Mouse (Mus musculus) MEL (cell line): Measurements from ENCODE around the gene Llgl2. TPM values are rescaled to one million over a fixed set of nuclear protein-coding genes. Genes with fewer than 3 reads are reported as not detected.

Experiments
- DNase-seq: peaks from one replicate; pipeline ENCODE4 v3.0.0; 2011; ENCODE audit warnings: low read depth, low spot score
- H3K27ac ChIP-seq: 2 replicates; pipeline ENCODE4 v1.5.1; 2012; ENCODE audit warnings: low read depth, mild to moderate bottlenecking, control low read depth, low read length, moderate library complexity; ENCODE audit not compliant: control insufficient read depth
- H3K27me3 ChIP-seq, 2 experiments: fragments of 150-350 bp in 1 of 2; sonication (generic) in 1 of 2; 2 replicates each; pipeline ENCODE4 v1.6.1; 2012; ENCODE audit warnings: low read length in 2 of 2, mild to moderate bottlenecking in 2 of 2, improper control_type of control experiment in 1 of 2, moderate library complexity in 1 of 2; ENCODE audit not compliant: insufficient read depth in 2 of 2, control insufficient read depth in 1 of 2
- H3K36me3 ChIP-seq, 2 experiments: 2 replicates each; pipeline ENCODE4 v1.6.1; 2012 to 2014; ENCODE audit warnings: low read length in 2 of 2, improper control_type of control experiment in 1 of 2, inconsistent platforms in 1 of 2, mild to moderate bottlenecking in 1 of 2; ENCODE audit not compliant: insufficient read depth in 2 of 2, control insufficient read depth in 1 of 2
- H3K4me1 ChIP-seq, 2 experiments: fragments of 150-350 bp in 1 of 2; sonication (generic) in 1 of 2; 2 replicates each; pipeline ENCODE4 v1.6.1; 2012; ENCODE audit warnings: low read length in 2 of 2, improper control_type of control experiment in 1 of 2, mild to moderate bottlenecking in 1 of 2; ENCODE audit not compliant: insufficient read depth in 2 of 2, control insufficient read depth in 1 of 2
- H3K4me3 ChIP-seq, 2 experiments: fragments of 150-350 bp in 1 of 2; sonication (generic) in 1 of 2; 2 replicates each; pipeline ENCODE4 v1.5.1; 2012; ENCODE audit warnings: low read depth in 2 of 2, low read length in 2 of 2, mild to moderate bottlenecking in 2 of 2, moderate library complexity in 2 of 2, control low read depth in 1 of 2, improper control_type of control experiment in 1 of 2; ENCODE audit not compliant: control insufficient read depth in 1 of 2, insufficient read depth in 1 of 2
- H3K79me2 ChIP-seq: 2 replicates; pipeline ENCODE4 v1.6.1; 2012; ENCODE audit warnings: mild to moderate bottlenecking, low read length, moderate library complexity; ENCODE audit not compliant: control insufficient read depth, poor library complexity, insufficient read depth
- H3K9ac ChIP-seq: 2 replicates; pipeline ENCODE4 v1.6.1; 2012; ENCODE audit warnings: low read depth, mild to moderate bottlenecking, control low read depth, low read length, moderate library complexity; ENCODE audit not compliant: control insufficient read depth, poor library complexity, severe bottlenecking
- H3K9me3 ChIP-seq: fragments of 150-350 bp; sonication (generic); replicated peaks from 2 replicates; pipeline ENCODE4 v1.6.1; 2012; ENCODE audit warnings: mild to moderate bottlenecking, low read length, improper control_type of control experiment, moderate library complexity; ENCODE audit not compliant: insufficient read depth
- BHLHE40 ChIP-seq: IDR thresholded peaks from 2 replicates; pipeline ENCODE4 v1.6.1; 2012; ENCODE audit warnings: low read depth, mild to moderate bottlenecking, inconsistent platforms, low read length, improper control_type of control experiment, borderline replicate concordance
- CTCF ChIP-seq, 3 experiments: IDR thresholded peaks in 2 of 3; conservative IDR thresholded peaks in 1 of 3; 2 replicates each; pipeline ENCODE4 v1.5.1; 2011 to 2012; ENCODE audit warnings: low read length in 3 of 3, low read depth in 2 of 3, mild to moderate bottlenecking in 2 of 3, improper control_type of control experiment in 1 of 3, inconsistent platforms in 1 of 3, mixed read lengths in 1 of 3, moderate library complexity in 1 of 3; ENCODE audit not compliant: control insufficient read depth in 1 of 3, insufficient read depth in 1 of 3, poor library complexity in 1 of 3, severe bottlenecking in 1 of 3
- E2F4 ChIP-seq: IDR thresholded peaks from 2 replicates; pipeline ENCODE4 v1.6.1; 2011; ENCODE audit warnings: low read depth, low read length, improper control_type of control experiment, borderline replicate concordance
- ELF1 ChIP-seq: IDR thresholded peaks from 2 replicates; pipeline ENCODE4 v1.6.1; 2014; ENCODE audit warnings: low read depth, mild to moderate bottlenecking, inconsistent platforms, low read length, improper control_type of control experiment, moderate library complexity
- GABPA ChIP-seq: IDR thresholded peaks from 2 replicates; pipeline ENCODE4 v1.6.1; 2012; ENCODE audit warnings: low read depth, mild to moderate bottlenecking, inconsistent platforms, low read length, improper control_type of control experiment, moderate library complexity
- GATA1 ChIP-seq: IDR thresholded peaks from 2 replicates; pipeline ENCODE4 v1.6.1; 2011; ENCODE audit warnings: low read depth, low read length, improper control_type of control experiment
- HCFC1 ChIP-seq: IDR thresholded peaks from 2 replicates; pipeline ENCODE4 v1.6.1; 2012; ENCODE audit warnings: low read depth, mild to moderate bottlenecking, inconsistent platforms, low read length, improper control_type of control experiment, moderate library complexity
- KAT2A ChIP-seq: conservative IDR thresholded peaks from 2 replicates; pipeline ENCODE4 v1.6.1; 2012; ENCODE audit warnings: low read depth, low read length, improper control_type of control experiment, inconsistent platforms
- MEF2A ChIP-seq: IDR thresholded peaks from 2 replicates; pipeline ENCODE4 v1.6.1; 2014; ENCODE audit warnings: low read depth, mild to moderate bottlenecking, inconsistent platforms, low read length, improper control_type of control experiment; ENCODE audit not compliant: poor library complexity, insufficient replicate concordance, severe bottlenecking; ENCODE audit errors: extremely low read depth
- MYB ChIP-seq: IDR thresholded peaks from 2 replicates; pipeline ENCODE4 v1.6.1; 2011; ENCODE audit warnings: mild to moderate bottlenecking, low read depth, low read length, improper control_type of control experiment
- MYC ChIP-seq: IDR thresholded peaks from 2 replicates; pipeline ENCODE4 v1.6.1; 2011; ENCODE audit warnings: low read depth, mild to moderate bottlenecking, low read length, improper control_type of control experiment, moderate library complexity
- NELFE ChIP-seq: IDR thresholded peaks from 2 replicates; pipeline ENCODE4 v1.6.1; 2011; ENCODE audit warnings: low read depth, low read length, improper control_type of control experiment
- NRF1 ChIP-seq: IDR thresholded peaks from 2 replicates; pipeline ENCODE4 v1.6.1; 2014; ENCODE audit warnings: low read depth, mild to moderate bottlenecking, inconsistent platforms, low read length, improper control_type of control experiment, moderate library complexity; ENCODE audit not compliant: poor library complexity, insufficient read depth, severe bottlenecking
- POLR2A ChIP-seq, 2 experiments: IDR thresholded peaks; 2 replicates each; pipeline ENCODE4 v1.6.1; 2011 to 2012; ENCODE audit warnings: low read length in 2 of 2, mild to moderate bottlenecking in 2 of 2, control low read depth in 1 of 2, improper control_type of control experiment in 1 of 2, low read depth in 1 of 2, moderate library complexity in 1 of 2; ENCODE audit not compliant: control insufficient read depth in 1 of 2, insufficient read depth in 1 of 2, poor library complexity in 1 of 2
- POLR2AphosphoS5 ChIP-seq: IDR thresholded peaks from 2 replicates; pipeline ENCODE4 v1.6.1; 2012; ENCODE audit warnings: low read depth, borderline replicate concordance, mild to moderate bottlenecking, inconsistent platforms, low read length, moderate library complexity, mixed read lengths
- RAD21 ChIP-seq: IDR thresholded peaks from 2 replicates; pipeline ENCODE4 v1.6.1; 2011; ENCODE audit warnings: mild to moderate bottlenecking, low read depth, low read length, improper control_type of control experiment
- SMC3 ChIP-seq: IDR thresholded peaks from 2 replicates; pipeline ENCODE4 v1.6.1; 2011; ENCODE audit warnings: low read depth, low read length, improper control_type of control experiment
- TAL1 ChIP-seq: IDR thresholded peaks from 2 replicates; pipeline ENCODE4 v1.6.1; 2012; ENCODE audit warnings: mild to moderate bottlenecking, inconsistent platforms, low read length, moderate library complexity, mixed read lengths
- TCF12 ChIP-seq: IDR thresholded peaks from 2 replicates; pipeline ENCODE4 v1.6.1; 2014; ENCODE audit warnings: low read depth, mild to moderate bottlenecking, inconsistent platforms, low read length, improper control_type of control experiment, moderate library complexity
- USF1 ChIP-seq: IDR thresholded peaks from 2 replicates; pipeline ENCODE4 v1.6.1; 2014; ENCODE audit warnings: low read depth, mild to moderate bottlenecking, inconsistent platforms, low read length, improper control_type of control experiment, moderate library complexity
- ZNF384 ChIP-seq: IDR thresholded peaks from 2 replicates; pipeline ENCODE4 v1.6.1; 2012; ENCODE audit warnings: low read depth, mild to moderate bottlenecking, inconsistent platforms, low read length, improper control_type of control experiment
- polyA plus RNA-seq, 2 experiments: library from polyadenylated mRNA; stranded (reverse) in 1 of 2; unstranded in 1 of 2; fragments of >175 nt in 1 of 2; fragments of >200 nt in 1 of 2; gene quantifications; 2 replicates each; pipeline versions ENCODE4 v1.2.1 to v1.2.4; 2012; ENCODE audit warnings: low replicate concordance in 2 of 2, low read depth in 1 of 2; ENCODE audit not compliant: insufficient read length in 2 of 2, insufficient read depth in 1 of 2, missing spikeins in 1 of 2
- total RNA-seq: library from RNA; depleted of rRNA; stranded (reverse); fragments of 300-350 nt; gene quantifications from 2 replicates; pipeline ENCODE4 v1.2.3, GENCODE M21; 2012

Llgl2 gene
- total and polyA plus RNA-seq, 3 experiments = 15.9 to 22.6 TPM; not detected in 1

DNA sequence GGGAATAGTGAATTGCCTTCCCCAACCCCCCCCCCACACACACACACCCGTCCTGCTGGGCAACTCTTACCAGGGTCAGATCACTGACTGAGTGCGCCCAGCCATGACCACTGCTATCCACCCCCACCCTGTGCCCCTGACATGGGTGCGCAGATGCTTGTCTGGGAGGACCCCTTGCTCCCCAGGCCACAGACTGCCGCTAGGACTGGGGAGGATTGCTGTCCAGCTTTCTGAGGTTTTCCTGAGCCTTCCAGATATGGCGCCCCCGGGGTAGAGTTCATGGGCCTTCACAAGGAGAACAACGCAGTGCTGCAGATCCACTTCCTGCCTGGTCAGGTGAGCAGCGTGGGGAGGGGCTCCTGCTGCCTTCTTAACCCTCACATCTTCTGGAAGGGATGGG lies 20.4 kb downstream of the Llgl2 start:
- Histone ChIP-seq H3K36me3 (peaks cover 0 to 14% of the 10 kb centered on the region in 2 experiments), H3K4me1 (peaks cover 10 to 20% of the 10 kb centered on the region in 2 experiments), H3K4me3 (no peak overlapping the region), H3K27ac (no peak overlapping the region), H3K9me3 (no peaks in the 10 kb centered on the region), H3K9ac (no peak overlapping the region), H3K79me2 (no peaks in the 10 kb centered on the region), H3K27me3 (no peaks in the 10 kb centered on the region)
- DNase-seq = no peak
- no peak for TF ChIP-seq NRF1
- no peak for TF ChIP-seq BHLHE40
- no peak for TF ChIP-seq TAL1
- no peak for TF ChIP-seq CTCF (IDR thresholded peaks at IDR 0.05 in 2 of 3, conservative IDR thresholded peaks at IDR 0.05 in 1 of 3; ENCODE audit: control insufficient read depth in 1 of 3, insufficient read depth in 1 of 3, low read depth in 2 of 3, low read length in 3 of 3, poor library complexity in 1 of 3, severe bottlenecking in 1 of 3)
- no peak for TF ChIP-seq ZNF384
- TF ChIP-seq POLR2AphosphoS5 = no peak
- no peak for TF ChIP-seq MEF2A
- no peak for TF ChIP-seq GATA1
- no peak for TF ChIP-seq KAT2A
- TF ChIP-seq GABPA = no peak
- no peak for TF ChIP-seq MYC
- TF ChIP-seq POLR2A (IDR thresholded peaks at IDR 0.05; ENCODE audit: control insufficient read depth in 1 of 2, insufficient read depth in 1 of 2, low read depth in 1 of 2, low read length in 2 of 2, poor library complexity in 1 of 2) = no peak

DNA sequence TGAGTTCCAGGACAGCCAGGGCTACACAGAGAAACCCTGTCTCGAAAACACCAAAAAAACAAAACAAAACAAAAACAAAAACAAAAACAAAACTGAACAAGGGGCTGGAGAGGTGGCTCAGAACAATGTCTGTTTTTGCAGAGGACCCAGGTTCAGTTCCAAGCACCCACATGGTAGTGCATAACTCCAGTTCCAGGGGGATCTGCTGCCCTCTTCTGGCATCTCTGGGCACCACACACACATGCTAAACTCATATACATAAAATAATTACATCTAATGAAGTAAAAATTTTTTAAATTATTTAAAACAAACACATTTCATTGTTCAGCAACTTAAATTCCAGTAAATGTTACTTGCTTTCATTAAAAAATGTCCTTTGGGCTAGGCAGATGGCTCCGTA lies 22.0 kb downstream of the Llgl2 start:
- Histone ChIP-seq H3K9me3 (no peaks in the 10 kb centered on the region), H3K79me2 (no peaks in the 10 kb centered on the region), H3K9ac (no peak overlapping the region), H3K27me3 (no peaks in the 10 kb centered on the region), H3K4me3 (no peak overlapping the region), H3K36me3 (peaks cover 0 to 14% of the 10 kb centered on the region in 2 experiments), H3K27ac (no peak overlapping the region), H3K4me1 (peaks cover 10 to 17% of the 10 kb centered on the region in 2 experiments)
- DNase-seq = no peak
- TF ChIP-seq MYB (no peak), NELFE (no peak), NRF1 (no peak), SMC3 (peak; percentile 40), RAD21 (peak; percentile 35), TCF12 (no peak), ZNF384 (no peak), ELF1 (no peak), E2F4 (no peak), CTCF (IDR thresholded peaks at IDR 0.05 in 2 of 3, conservative IDR thresholded peaks at IDR 0.05 in 1 of 3; ENCODE audit: control insufficient read depth in 1 of 3, insufficient read depth in 1 of 3, low read depth in 2 of 3, low read length in 3 of 3, poor library complexity in 1 of 3, severe bottlenecking in 1 of 3) (peak; percentile 19 to 49 (median 47); a peak in 4 of 6 replicates), USF1 (no peak), MYC (peak; percentile 62; the same call in 1 of the 2 replicates), KAT2A (no peak), HCFC1 (no peak), POLR2AphosphoS5 (no peak)
